In the genomic region with DNA sequence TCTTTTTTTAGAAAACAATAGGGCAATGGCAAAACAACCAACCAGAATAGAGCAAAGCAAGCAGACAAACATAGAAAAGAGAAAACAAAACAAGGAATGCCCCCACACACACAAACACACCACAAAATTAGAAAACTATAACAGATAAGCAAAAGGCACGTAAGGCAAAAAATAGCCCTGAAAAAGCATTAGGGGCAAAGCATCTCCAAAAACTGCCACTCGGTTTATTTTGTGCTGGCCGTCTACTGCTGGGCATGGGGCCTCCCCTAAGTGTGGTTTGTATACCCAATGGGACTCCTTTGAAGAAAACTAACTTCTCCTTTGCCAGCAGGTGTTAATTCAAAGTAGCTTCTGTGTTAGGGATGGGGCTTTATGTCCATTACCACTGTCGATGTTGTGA, we compare ENCODE assay signal across 21 mouse cellular contexts. TPM values are rescaled to one million over a fixed set of nuclear protein-coding genes. Genes with fewer than 3 reads are reported as not detected.
DNase-seq lines count a peak whose midpoint lies in the region; ATAC-seq and TF ChIP-seq lines count a peak whose summit lies in the region.
"Had no signal": no experiment of that assay in that cellular context is flagged by ENCODE, and none has a peak within 500 bp of the region (broad histone marks: within the 10 kb centered on the region; RNA-seq: fewer than 3 reads in every experiment).

No protein-coding gene starts in this region.

- no peak overlapping the region for H3K9ac ChIP-seq in liver, postnatal 0 days (replicated peaks)
- H3K9ac ChIP-seq in liver, embryonic 12.5 days: no peak overlapping the region
- no peak overlapping the region for H3K9ac ChIP-seq in CH12.LX (ENCODE audit: insufficient read depth, low read depth)
- H3K9ac ChIP-seq: embryonic facial prominence, embryonic 12.5 days; forebrain, embryonic 13.5 days; forebrain, embryonic 15.5 days; forebrain, postnatal 0 days had no signal

- TF ChIP-seq EP300 in liver, postnatal 0 days (IDR thresholded peaks at IDR 0.05; ENCODE audit: low read depth): no peak
- TF ChIP-seq EP300 in CH12.LX (IDR thresholded peaks at IDR 0.05; ENCODE audit: low read length): peak; percentile 96

- in situ Hi-C loops in CH12.LX (cut with MboI; ENCODE audit: low pct_ligation_motif_present, low pct_unique_long_range_greater_than_20kb, low sequenced_read_pairs): no loop called here

- no peaks in the 10 kb centered on the region for H3K9me3 ChIP-seq in liver, postnatal 0 days (ENCODE audit: low read length)
- no peaks in the 10 kb centered on the region for H3K9me3 ChIP-seq in liver, embryonic 12.5 days (replicated peaks)
- peaks cover 4% of the 10 kb centered on the region for H3K9me3 ChIP-seq in CH12.LX (replicated peaks; ENCODE audit: low read length)
- H3K9me3 ChIP-seq: embryonic facial prominence, embryonic 10.5 days; embryonic facial prominence, embryonic 12.5 days; forebrain, embryonic 13.5 days; forebrain, embryonic 15.5 days had no signal

- WGBS in liver, postnatal 0 days (ENCODE audit: insufficient replicate concordance): 70% methylated on average over 4 of the region's 4 CpGs
- WGBS in liver, embryonic 12.5 days (ENCODE audit: insufficient replicate concordance): 60% methylated on average over 4 of the region's 4 CpGs

- H3K36me3 ChIP-seq in liver, postnatal 0 days (replicated peaks; ENCODE audit: insufficient read depth, low read length): no peaks in the 10 kb centered on the region
- no peaks in the 10 kb centered on the region for H3K36me3 ChIP-seq in liver, embryonic 12.5 days
- H3K36me3 ChIP-seq in CH12.LX (replicated peaks in 1 of 2; ENCODE audit: control insufficient read depth in 1 of 2, insufficient read depth in 1 of 2, low read length in 1 of 2): no peaks in the 10 kb centered on the region
- H3K36me3 ChIP-seq in splenic B cell, adult 2 months (ENCODE audit: control insufficient read depth, insufficient read depth, low read length, poor library complexity, severe bottlenecking): no peaks in the 10 kb centered on the region
- H3K36me3 ChIP-seq: embryonic facial prominence, embryonic 10.5 days; embryonic facial prominence, embryonic 12.5 days; forebrain, embryonic 15.5 days had no signal

- H3K4me2 ChIP-seq in liver, postnatal 0 days (ENCODE audit: low read depth, low read length): no peak overlapping the region
- H3K4me2 ChIP-seq in liver, embryonic 12.5 days: no peak overlapping the region
- peak overlapping the region; percentile 67 for H3K4me2 ChIP-seq in CH12.LX (ENCODE audit: insufficient read depth, low read depth, poor library complexity, severe bottlenecking)
- H3K4me2 ChIP-seq: embryonic facial prominence, embryonic 12.5 days; forebrain, embryonic 13.5 days; forebrain, embryonic 15.5 days had no signal

- no peaks in the 10 kb centered on the region for H3K4me1 ChIP-seq in liver, postnatal 0 days (ENCODE audit: insufficient read depth)
- H3K4me1 ChIP-seq in liver, embryonic 12.5 days: no peaks in the 10 kb centered on the region
- peaks cover 18 to 56% of the 10 kb centered on the region in 2 experiments for H3K4me1 ChIP-seq in CH12.LX (ENCODE audit: control insufficient read depth in 1 of 2, insufficient read depth in 2 of 2)
- H3K4me1 ChIP-seq: forebrain, embryonic 13.5 days; forebrain, embryonic 15.5 days had no signal

- TF ChIP-seq POLR2A in CH12.LX (IDR thresholded peaks at IDR 0.05; ENCODE audit: low read depth, low read length): no peak

- peak; percentile 4 for TF ChIP-seq RAD21 in CH12.LX (IDR thresholded peaks at IDR 0.05; ENCODE audit: low read depth, low read length)

- H3K27ac ChIP-seq in liver, postnatal 0 days (ENCODE audit: low read depth): no peak overlapping the region
- H3K27ac ChIP-seq in liver, embryonic 12.5 days: no peak overlapping the region
- peak overlapping the region; percentile 53; the same call in 1 of the 2 replicates for H3K27ac ChIP-seq in CH12.LX (ENCODE audit: insufficient read depth, low read depth)
- H3K27ac ChIP-seq in layer of hippocampus, adult 2 months: no peak overlapping the region
- H3K27ac ChIP-seq: forebrain, embryonic 13.5 days; forebrain, embryonic 15.5 days had no signal

- dilution Hi-C loops in CH12.LX (cut with MboI; ENCODE audit: extremely low pct_ligation_motif_present, extremely low pct_unique_long_range_greater_than_20kb, low sequenced_read_pairs): no loop called here

- 0 out of 2 replicates have a peak, but pooled peaks have one; percentile 17 for ATAC-seq in liver, postnatal 0 days
- ATAC-seq in liver, embryonic 12.5 days: no peak
- ATAC-seq: CD4-positive, CD25-positive, alpha-beta regulatory T cell, adult 4 months; forebrain, embryonic 13.5 days; forebrain, embryonic 15.5 days; forebrain, postnatal 0 days had no signal

- H3K79me2 ChIP-seq in CH12.LX (replicated peaks; ENCODE audit: control insufficient read depth, extremely low read depth, insufficient read depth, poor library complexity, severe bottlenecking): no peaks in the 10 kb centered on the region

- no peak for DNase-seq in liver, postnatal 0 days
- DNase-seq in A20 (ENCODE audit: low read depth, low spot score) (peak; percentile 81), CH12.LX (ENCODE audit: extremely low read depth) (peak; percentile 92), adipocyte (ENCODE audit: low spot score) (no peak)
- peak; percentile 64 for DNase-seq in splenic B cell, adult 2 months (ENCODE audit: low read depth, low spot score)
- DNase-seq in layer of hippocampus, adult 2 months (ENCODE audit: low spot score in 2 of 2): no peak
- DNase-seq: adrenal gland, adult 8-10 months; adrenal gland, postnatal 14 days; adrenal gland, postnatal 36 days; cerebellum, adult 11-12 months; cerebellum, adult 2 months; cerebellum, adult 9-10 months; cerebellum, postnatal 10 days; cerebellum, postnatal 25 days; forebrain, postnatal 0 days had no signal

- H3K27me3 ChIP-seq in liver, postnatal 0 days (ENCODE audit: insufficient read depth, low read length): no peaks in the 10 kb centered on the region
- H3K27me3 ChIP-seq in liver, embryonic 12.5 days (replicated peaks): no peaks in the 10 kb centered on the region
- no peaks in the 10 kb centered on the region for H3K27me3 ChIP-seq in CH12.LX (replicated peaks)
- H3K27me3 ChIP-seq in splenic B cell, adult 2 months (ENCODE audit: control insufficient read depth, insufficient read depth, low read length, poor library complexity, severe bottlenecking): no peaks in the 10 kb centered on the region
- H3K27me3 ChIP-seq: embryonic facial prominence, embryonic 12.5 days; forebrain, embryonic 13.5 days; forebrain, embryonic 15.5 days had no signal

- no peak for TF ChIP-seq CTCF in liver, postnatal 0 days (IDR thresholded peaks at IDR 0.05; ENCODE audit: low read depth)
- TF ChIP-seq CTCF in CH12.LX (conservative IDR thresholded peaks at IDR 0.05 in 1 of 2, IDR thresholded peaks at IDR 0.05 in 1 of 2; ENCODE audit: low read depth in 2 of 2, low read length in 2 of 2): no peak
- TF ChIP-seq CTCF in layer of hippocampus, adult 2 months (conservative IDR thresholded peaks at IDR 0.05): no peak

- no peak overlapping the region for H3K4me3 ChIP-seq in liver, postnatal 0 days (ENCODE audit: low read depth, low read length)
- no peak overlapping the region for H3K4me3 ChIP-seq in liver, embryonic 12.5 days
- no peak overlapping the region for H3K4me3 ChIP-seq in CH12.LX (replicated peaks in 1 of 3; ENCODE audit: low read depth in 2 of 3, low read length in 2 of 3, poor library complexity in 1 of 3)
- H3K4me3 ChIP-seq in layer of hippocampus, adult 2 months: no peak overlapping the region
- H3K4me3 ChIP-seq: embryonic facial prominence, embryonic 10.5 days; embryonic facial prominence, embryonic 12.5 days; forebrain, embryonic 13.5 days; forebrain, embryonic 15.5 days had no signal

TF ChIP-seq in CH12.LX, 34 proteins besides CTCF, POLR2A, EP300 and RAD21 (continues in another document):
- no peak for TF ChIP-seq KAT2A (IDR thresholded peaks at IDR 0.05; ENCODE audit: insufficient replicate concordance, low read length)
- TF ChIP-seq E2F4 (IDR thresholded peaks at IDR 0.05; ENCODE audit: insufficient replicate concordance, low read depth, low read length): no peak
- TF ChIP-seq ZKSCAN1 (IDR thresholded peaks at IDR 0.05; ENCODE audit: borderline replicate concordance, low read depth, low read length): no peak
- TF ChIP-seq MAFK (IDR thresholded peaks at IDR 0.05; ENCODE audit: insufficient replicate concordance, low read length): no peak
- peak; percentile 57; the same call in 1 of the 2 replicates for TF ChIP-seq TBP (conservative IDR thresholded peaks at IDR 0.05; ENCODE audit: low read depth, low read length)
- no peak; the same call in 1 of the 2 replicates for TF ChIP-seq MAX (IDR thresholded peaks at IDR 0.05; ENCODE audit: low read length)
- 0 out of 2 replicates have a peak, but pooled peaks have one; percentile 47 for TF ChIP-seq JUND (conservative IDR thresholded peaks at IDR 0.05; ENCODE audit: low read depth, low read length)
- TF ChIP-seq CHD2 (IDR thresholded peaks at IDR 0.05; ENCODE audit: low read length): no peak; the same call in 1 of the 2 replicates
- no peak for TF ChIP-seq POLR2AphosphoS2 (IDR thresholded peaks at IDR 0.05; ENCODE audit: low read depth, low read length)
- peak; percentile 80 for TF ChIP-seq ETS1 (conservative IDR thresholded peaks at IDR 0.05; ENCODE audit: low read depth, low read length)
- no peak; the same call in 1 of the 2 replicates for TF ChIP-seq SIN3A (IDR thresholded peaks at IDR 0.05; ENCODE audit: low read length)
- no peak for TF ChIP-seq HCFC1 (IDR thresholded peaks at IDR 0.05; ENCODE audit: low read depth, low read length)
- peak; percentile 62 for TF ChIP-seq ZNF384 (IDR thresholded peaks at IDR 0.05; ENCODE audit: low read depth, low read length)
- peak; percentile 94 for TF ChIP-seq TCF12 (IDR thresholded peaks at IDR 0.05; ENCODE audit: low read depth, low read length)
- peak; percentile 79; the same call in 1 of the 2 replicates for TF ChIP-seq IRF4 (IDR thresholded peaks at IDR 0.05; ENCODE audit: low read depth, low read length)
- TF ChIP-seq NELFE (IDR thresholded peaks at IDR 0.05; ENCODE audit: low read depth, low read length): 0 out of 2 replicates have a peak, but pooled peaks have one; percentile 2
- peak; percentile 68 for TF ChIP-seq BHLHE40 (IDR thresholded peaks at IDR 0.05; ENCODE audit: low read depth, low read length)
- no peak; the same call in 1 of the 2 replicates for TF ChIP-seq MYC (IDR thresholded peaks at IDR 0.05; ENCODE audit: low read depth, low read length)
- TF ChIP-seq UBTF (IDR thresholded peaks at IDR 0.05; ENCODE audit: low read depth, low read length): no peak
- no peak for TF ChIP-seq ZMIZ1 (IDR thresholded peaks at IDR 0.05; ENCODE audit: low read depth, low read length)

RNA-seq across cellular contexts. Expression of gene Sec61g, which starts 53.4 kb away (rescaled TPM):
- 24.1 and 26.7 TPM in 2 replicates for polyA plus RNA-seq in liver, postnatal 0 days (2015; fragmentation: Nextera tagmentation; extraction: Ambion mirVana)
- 37.7 and 38.8 TPM in 2 replicates for polyA plus RNA-seq in liver, embryonic 12.5 days (2016; fragmentation: Nextera tagmentation; extraction: Ambion mirVana)
- total RNA-seq in CH12.LX (2012; rRNA removed) (64.5 and 84.1 TPM in 2 replicates), CH12.LX (2014; rRNA removed) (133 and 139 TPM in 2 replicates)
- 21.7 and 45.6 TPM in 2 replicates for polyA plus RNA-seq in CH12.LX (2012; ENCODE audit: insufficient read length, low read depth)
- total RNA-seq in layer of hippocampus, adult 2 months (2021): 10 to 100 TPM in 1 of 2 experiments, 1 to 10 TPM in 1; 9.0 to 13.2 TPM

Comparison
In these comparisons a context has a peak if more than half of its experiments do, and no peak if none do; other contexts are left out.
1. DNase-seq: peak in A20 (single experiment), CH12.LX (single experiment) and splenic B cell, adult 2 months (single experiment); none in liver, postnatal 0 days (single experiment), adipocyte (single experiment) and layer of hippocampus, adult 2 months (0 of 2).